Mouse (Mus musculus) frontal cortex, postnatal 25 days (tissue): Measurements from ENCODE around the gene Ncam2.

Source experiments
- DNase-seq, 2 experiments: peaks; one replicate each; pipeline ENCODE4 v3.0.0; 2022; ENCODE audit warnings: low spot score in 2 of 2

Ncam2 gene

GRCm38 (mm10) chr16:81651550-81651949, 451.1 kb downstream of the Ncam2 start:
- DNase-seq: no peak

GRCm38 (mm10) chr16:81656550-81656949, 456.1 kb downstream of the Ncam2 start:
- no peak for DNase-seq

- no peak for DNase-seq
Observed at GRCm38 (mm10) chr16:81673866-81674265, 473.4 kb downstream of the Ncam2 start.

GRCm38 (mm10) chr16:81675546-81675945, 475.0 kb downstream of the Ncam2 start:
- DNase-seq: no peak
